Mouse (Mus musculus) myocyte (in vitro differentiated cells): ENCODE measurements at regions not wholly inside any gene's neighbourhood (a gene's known extent, or its start where the extent isn't known, plus 50 kb on each side); places are given as distances from the start of the nearest gene placed in this dataset.

Experiments
- H3K27me3 ChIP-seq: one replicate; pipeline ENCODE4 v1.6.1; 2011; ENCODE audit not compliant: control insufficient read depth, insufficient read depth, insufficient read length
- H3K36me3 ChIP-seq: one replicate; pipeline ENCODE4 v1.6.1; 2011; ENCODE audit not compliant: control insufficient read depth, insufficient read depth
- H3K4me2 ChIP-seq: one replicate; pipeline ENCODE4 v1.6.1; 2011; ENCODE audit warnings: low read depth, control low read depth
- H3K4me3 ChIP-seq: one replicate; pipeline ENCODE4 v1.5.1; 2011; ENCODE audit warnings: mild to moderate bottlenecking, control low read depth, moderate library complexity
- H3K79me2 ChIP-seq: one replicate; pipeline ENCODE4 v1.6.1; 2011; ENCODE audit not compliant: control insufficient read depth, insufficient read depth
- H3ac ChIP-seq: one replicate; pipeline ENCODE4 v1.6.1; 2011; ENCODE audit not compliant: control insufficient read depth, insufficient read length
- CEBPB ChIP-seq: IDR thresholded peaks from 2 replicates; pipeline ENCODE4 v1.6.1; 2011; ENCODE audit warnings: mild to moderate bottlenecking, moderate library complexity; ENCODE audit not compliant: poor library complexity, insufficient read depth, severe bottlenecking
- E2F4 ChIP-seq: IDR thresholded peaks from one replicate; pipeline ENCODE4 v1.6.1; 2011; ENCODE audit warnings: mild to moderate bottlenecking, control low read depth, moderate library complexity; ENCODE audit not compliant: insufficient read depth
- MAX ChIP-seq: IDR thresholded peaks from one replicate; pipeline ENCODE4 v1.6.1; 2011; ENCODE audit warnings: low read depth, mild to moderate bottlenecking, control low read depth
- MYOD1 ChIP-seq, 3 experiments: IDR thresholded peaks; one replicate each; pipeline ENCODE4 v1.6.1; 2011; ENCODE audit warnings: control low read depth in 2 of 3, low read depth in 2 of 3, mild to moderate bottlenecking in 2 of 3, moderate library complexity in 1 of 3; ENCODE audit not compliant: insufficient read length in 2 of 3, control insufficient read depth in 1 of 3
- MYOG ChIP-seq, 3 experiments: IDR thresholded peaks; one replicate each; pipeline ENCODE4 v1.6.1; 2011; ENCODE audit warnings: control low read depth in 2 of 3, low read depth in 2 of 3, mild to moderate bottlenecking in 2 of 3; ENCODE audit not compliant: insufficient read length in 2 of 3, control insufficient read depth in 1 of 3, insufficient read depth in 1 of 3
- POLR2A ChIP-seq: IDR thresholded peaks from one replicate; pipeline ENCODE4 v1.6.1; 2011; ENCODE audit warnings: low read depth, mild to moderate bottlenecking, control low read depth, moderate library complexity; ENCODE audit not compliant: insufficient read length
- POLR2AphosphoS2 ChIP-seq: IDR thresholded peaks from one replicate; pipeline ENCODE4 v1.6.1; 2011; ENCODE audit warnings: low read depth, control low read depth; ENCODE audit not compliant: insufficient read length
- REST ChIP-seq: IDR thresholded peaks from one replicate; pipeline ENCODE4 v1.6.1; 2011; ENCODE audit warnings: mild to moderate bottlenecking, control low read depth, moderate library complexity; ENCODE audit not compliant: insufficient read depth, insufficient read length
- SRF ChIP-seq: IDR thresholded peaks from one replicate; pipeline ENCODE4 v1.6.1; 2011; ENCODE audit warnings: low read depth; ENCODE audit not compliant: control insufficient read depth, insufficient read length
- TCF12 ChIP-seq: IDR thresholded peaks from one replicate; pipeline ENCODE4 v1.6.1; 2011; ENCODE audit warnings: mild to moderate bottlenecking, control low read depth; ENCODE audit not compliant: poor library complexity, insufficient read depth, severe bottlenecking
- TCF3 ChIP-seq: IDR thresholded peaks from one replicate; pipeline ENCODE4 v1.6.1; 2011; ENCODE audit warnings: low read depth, control low read depth; ENCODE audit not compliant: insufficient read length
- USF1 ChIP-seq: IDR thresholded peaks from one replicate; pipeline ENCODE4 v1.6.1; 2011; ENCODE audit warnings: low read depth, mild to moderate bottlenecking, control low read depth, moderate library complexity

GRCm38 (mm10) chr13:30484527-30485185 is 60.5 kb downstream of the Uqcrfs1 start:
- Histone ChIP-seq H3ac (no peak overlapping the region), H3K4me2 (no peak overlapping the region), H3K4me3 (no peak overlapping the region), H3K27me3 (no peaks in the 10 kb centered on the region), H3K79me2 (no peaks in the 10 kb centered on the region), H3K36me3 (no peaks in the 10 kb centered on the region)
- TF ChIP-seq MAX (no peak), USF1 (no peak), E2F4 (no peak), TCF12 (no peak), REST (no peak), CEBPB (no peak), MYOD1 (IDR thresholded peaks at IDR 0.05; ENCODE audit: control insufficient read depth in 1 of 3, insufficient read length in 2 of 3, low read depth in 2 of 3) (no peak), MYOG (IDR thresholded peaks at IDR 0.05; ENCODE audit: control insufficient read depth in 1 of 3, insufficient read depth in 1 of 3, insufficient read length in 2 of 3, low read depth in 2 of 3) (no peak)

GRCm38 (mm10) chr13:30479128-30479666 is 66.0 kb downstream of the Uqcrfs1 start:
- no peaks in the 10 kb centered on the region for H3K27me3 ChIP-seq
- H3K79me2 ChIP-seq, result no peaks in the 10 kb centered on the region

GRCm38 (mm10) chr13:30478556-30478955 is 66.6 kb downstream of the Uqcrfs1 start:
- no peak for TF ChIP-seq POLR2AphosphoS2
- no peak for TF ChIP-seq CEBPB
- no peak for TF ChIP-seq POLR2A
- no peak for TF ChIP-seq TCF3
- no peak for TF ChIP-seq USF1
- TF ChIP-seq REST, result no peak
- TF ChIP-seq MAX, result no peak
- no peak for TF ChIP-seq SRF
- H3K36me3 ChIP-seq, result no peaks in the 10 kb centered on the region
- no peak overlapping the region for H3K4me3 ChIP-seq
- no peak overlapping the region for H3ac ChIP-seq
- H3K27me3 ChIP-seq, result no peaks in the 10 kb centered on the region
- no peaks in the 10 kb centered on the region for H3K79me2 ChIP-seq
- H3K4me2 ChIP-seq, result no peak overlapping the region

More at GRCm38 (mm10) chr13:30479128-30479666, 66.0 kb downstream of the Uqcrfs1 start:
- Histone ChIP-seq H3K36me3 (no peaks in the 10 kb centered on the region), H3K4me2 (no peak overlapping the region), H3ac (no peak overlapping the region), H3K4me3 (no peak overlapping the region)
- TF ChIP-seq E2F4 (no peak), SRF (no peak), POLR2A (no peak), MYOG (IDR thresholded peaks at IDR 0.05; ENCODE audit: control insufficient read depth in 1 of 3, insufficient read depth in 1 of 3, insufficient read length in 2 of 3, low read depth in 2 of 3) (no peak)

- no peaks in the 10 kb centered on the region for H3K36me3 ChIP-seq
- no peaks in the 10 kb centered on the region for H3K27me3 ChIP-seq
- no peaks in the 10 kb centered on the region for H3K79me2 ChIP-seq
- no peak overlapping the region for H3K4me3 ChIP-seq
- TF ChIP-seq TCF12 (no peak), SRF (no peak), USF1 (no peak), POLR2A (no peak)
- no peak overlapping the region for H3ac ChIP-seq
- H3K4me2 ChIP-seq, result no peak overlapping the region
Observed at GRCm38 (mm10) chr13:30471300-30471699, 73.9 kb downstream of the Uqcrfs1 start.

- H3K4me2 ChIP-seq, result no peak overlapping the region
- TF ChIP-seq MYOD1 (IDR thresholded peaks at IDR 0.05; ENCODE audit: control insufficient read depth in 1 of 3, insufficient read length in 2 of 3, low read depth in 2 of 3) (no peak), POLR2AphosphoS2 (no peak), MYOG (IDR thresholded peaks at IDR 0.05; ENCODE audit: control insufficient read depth in 1 of 3, insufficient read depth in 1 of 3, insufficient read length in 2 of 3, low read depth in 2 of 3) (no peak), TCF12 (no peak), CEBPB (no peak), REST (no peak), SRF (no peak), TCF3 (no peak), MAX (no peak), USF1 (no peak), E2F4 (no peak), POLR2A (no peak)
- H3ac ChIP-seq, result no peak overlapping the region
- no peaks in the 10 kb centered on the region for H3K79me2 ChIP-seq
- H3K4me3 ChIP-seq, result no peak overlapping the region
- H3K36me3 ChIP-seq, result no peaks in the 10 kb centered on the region
- peaks cover 5% of the 10 kb centered on the region for H3K27me3 ChIP-seq
Observed at GRCm38 (mm10) chr13:30467104-30467503, 78.1 kb downstream of the Uqcrfs1 start.
